Mouse (Mus musculus) forebrain, embryonic 11.5 days (tissue): ENCODE results near the gene Trem3. TPM values are rescaled to one million over a fixed set of nuclear protein-coding genes. Genes with fewer than 3 reads are reported as not detected.

Source experiments
- ATAC-seq: fragments of 200-750 bp; cut with Nextera tagmentation; replicated peaks from 2 replicates; pipeline ENCODE4 v1.8.0; 2017; ENCODE audit warnings: moderate TSS enrichment; ENCODE audit not compliant: low FRiP score
- DNase-seq: peaks from one replicate; pipeline ENCODE4 v3.0.0-alpha.2; 2017; ENCODE audit warnings: low spot score
- H3K27ac ChIP-seq: fragments of 300-500 bp; sonication (generic); 2 replicates; pipeline ENCODE4 v1.5.1; 2014; ENCODE audit warnings: low read depth, low read length
- H3K27me3 ChIP-seq: fragments of 300-500 bp; sonication (generic); 2 replicates; pipeline ENCODE4 v1.6.1; 2014; ENCODE audit warnings: mild to moderate bottlenecking, low read length, mixed read lengths; ENCODE audit not compliant: control insufficient read depth, insufficient read depth
- H3K36me3 ChIP-seq: fragments of 300-500 bp; sonication (generic); 2 replicates; pipeline ENCODE4 v1.6.1; 2014; ENCODE audit warnings: mild to moderate bottlenecking, low read length, moderate library complexity, mixed read lengths; ENCODE audit not compliant: control insufficient read depth, insufficient read depth
- H3K4me1 ChIP-seq: fragments of 300-500 bp; sonication (generic); replicated peaks from 2 replicates; pipeline ENCODE4 v1.6.1; 2014; ENCODE audit warnings: low read length, mixed read lengths; ENCODE audit not compliant: control insufficient read depth, insufficient read depth
- H3K4me2 ChIP-seq: fragments of 300-500 bp; sonication (generic); 2 replicates; pipeline ENCODE4 v1.6.1; 2014; ENCODE audit warnings: low read depth, mild to moderate bottlenecking, low read length, moderate library complexity, mixed read lengths; ENCODE audit not compliant: severe bottlenecking
- H3K4me3 ChIP-seq: fragments of 300-500 bp; sonication (generic); 2 replicates; pipeline ENCODE4 v1.5.1; 2014; ENCODE audit warnings: low read depth, low read length
- H3K9ac ChIP-seq: fragments of 300-500 bp; sonication (generic); 2 replicates; pipeline ENCODE4 v1.6.1; 2014; ENCODE audit warnings: low read length
- H3K9me3 ChIP-seq: fragments of 300-500 bp; sonication (generic); 2 replicates; pipeline ENCODE4 v1.6.1; 2016; ENCODE audit warnings: low read length, mixed read lengths; ENCODE audit not compliant: control insufficient read depth
- WGBS: fragments of 180-500 bp; shearing (Covaris S2); extraction: QIAGEN DNeasy Blood & Tissue Kit; methylation state at CpG from one replicate; pipeline ENCODE4 v1.1.7; 2014; 5-methylcytosine and 5-hydroxymethylcytosine counted together
- polyA plus RNA-seq: library from polyadenylated mRNA; unstranded; fragments of >200 nt; fragmentation: Nextera tagmentation; extraction: Ambion mirVana; gene quantifications from 2 replicates; pipeline ENCODE4 v1.2.1, GENCODE M21; 2014

Trem3 gene
- polyA plus RNA-seq, result not detected in 2 replicates

DNA sequence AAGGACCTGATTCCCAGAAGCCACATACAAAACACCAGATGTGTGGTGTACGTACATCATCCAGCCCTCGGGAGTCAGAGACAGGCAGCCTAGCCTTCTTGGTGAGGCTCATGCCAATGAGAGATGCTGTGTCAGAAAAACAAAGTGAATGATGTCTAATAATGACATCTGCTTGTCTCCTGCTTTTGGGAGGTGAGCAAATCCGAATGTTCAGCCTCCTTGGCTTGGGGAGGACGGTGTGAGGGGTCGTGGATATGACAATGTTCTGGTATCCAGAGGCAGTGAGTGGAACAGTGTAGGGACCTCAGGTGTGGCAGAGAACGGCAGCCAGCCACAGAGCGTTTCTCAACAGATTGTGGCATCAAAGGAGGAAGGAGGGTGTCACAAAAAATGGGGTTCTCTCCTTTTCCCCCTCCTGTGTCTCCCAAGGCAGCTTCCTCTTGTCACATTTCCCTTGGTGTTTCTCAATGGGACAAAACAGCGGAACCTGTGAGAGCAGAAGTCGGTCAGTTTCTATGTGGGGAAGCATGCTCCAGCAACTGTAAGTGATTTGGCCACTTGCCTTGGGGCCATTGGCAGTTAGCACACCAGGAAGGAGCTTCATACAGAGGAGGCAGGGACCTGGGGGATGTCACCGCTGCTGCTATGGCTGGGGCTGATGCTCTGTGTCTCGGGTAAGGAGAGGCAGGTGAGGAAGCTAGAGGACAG, at the start of gene Trem3:
Gene Trem3 (plus strand): TSS at position 557 of the 708 bp plus-strand sequence.
- no peaks in the 10 kb centered on the region for H3K9me3 ChIP-seq
- H3K4me1 ChIP-seq, result no peaks in the 10 kb centered on the region
- H3K27me3 ChIP-seq, result no peaks in the 10 kb centered on the region
- no peaks in the 10 kb centered on the region for H3K36me3 ChIP-seq
- H3K4me2 ChIP-seq, result no peak within 1 kb of the TSS
- no peak within 1 kb of the TSS for H3K9ac ChIP-seq
- no peak for DNase-seq
- ATAC-seq, result no peak
- H3K4me3 ChIP-seq, result no peak within 1 kb of the TSS
- H3K27ac ChIP-seq, result no peak within 1 kb of the TSS
- 81% methylated on average over 11 of the region's 11 CpGs for WGBS

DNA sequence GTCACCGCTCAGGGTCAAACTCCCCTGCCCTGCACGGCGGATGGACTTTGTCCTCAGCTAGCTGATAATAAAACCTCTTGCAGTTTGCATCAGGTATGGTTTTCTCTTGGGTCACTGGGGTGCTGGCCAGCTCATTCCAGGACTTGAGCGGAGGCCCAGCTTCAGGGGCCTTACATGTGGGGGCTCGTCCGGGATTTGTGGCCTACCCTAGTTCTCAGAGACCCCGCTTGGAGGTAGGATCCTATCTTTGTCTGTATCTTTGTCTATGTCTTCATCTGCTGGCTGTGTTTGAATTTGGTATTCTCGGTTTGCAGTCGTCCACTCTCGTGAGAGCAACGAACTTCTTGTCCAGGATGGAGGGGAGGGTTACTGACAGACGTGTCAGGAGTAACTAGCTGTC, 44.5 kb upstream of the Trem3 start:
- Histone ChIP-seq H3K27me3 (no peaks in the 10 kb centered on the region), H3K36me3 (no peaks in the 10 kb centered on the region), H3K4me1 (no peaks in the 10 kb centered on the region), H3K27ac (no peak overlapping the region), H3K9ac (no peak overlapping the region), H3K4me2 (no peak overlapping the region), H3K9me3 (peaks cover 3% of the 10 kb centered on the region; the same call in 1 of the 2 replicates), H3K4me3 (no peak overlapping the region)
- WGBS, result 95% methylated on average over 12 of the region's 12 CpGs
- DNase-seq (no peak), ATAC-seq (no peak)

- WGBS, result 94% methylated on average over 12 of the region's 12 CpGs
- Histone ChIP-seq H3K4me1 (no peaks in the 10 kb centered on the region), H3K4me3 (no peak overlapping the region)
Observed at GRCm38 (mm10) chr17:48212596-48212995, 35.0 kb upstream of the Trem3 start.

DNA sequence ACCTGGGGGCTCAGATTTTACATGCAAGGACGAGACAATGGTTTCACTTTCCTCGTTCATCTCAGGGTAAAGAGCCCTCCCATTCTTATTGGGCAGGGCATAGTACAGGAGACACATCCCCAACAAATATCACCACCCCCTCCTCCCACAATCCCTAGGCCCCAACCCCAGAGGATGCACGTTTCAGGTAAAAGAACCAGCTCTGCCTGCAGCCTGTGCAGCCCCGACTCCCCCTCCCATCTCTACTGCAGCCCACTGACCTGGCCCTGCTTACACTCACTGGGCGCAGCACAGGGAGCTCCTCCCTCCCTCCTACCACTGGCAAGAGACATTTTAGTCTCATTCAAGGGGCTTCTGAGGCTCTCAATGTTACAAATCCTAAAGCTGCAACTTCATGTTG, 34.1 kb upstream of the Trem3 start:
- no peaks in the 10 kb centered on the region for H3K36me3 ChIP-seq
- no peaks in the 10 kb centered on the region for H3K4me1 ChIP-seq
- WGBS, result 69% methylated on average over 5 of the region's 5 CpGs
- H3K27ac ChIP-seq, result no peak overlapping the region
- no peak for ATAC-seq
- H3K27me3 ChIP-seq, result no peaks in the 10 kb centered on the region
- no peaks in the 10 kb centered on the region; the same call in 1 of the 2 replicates for H3K9me3 ChIP-seq
- H3K9ac ChIP-seq, result no peak overlapping the region
- no peak overlapping the region for H3K4me2 ChIP-seq
- no peak overlapping the region for H3K4me3 ChIP-seq
- DNase-seq, result no peak

More at GRCm38 (mm10) chr17:48212596-48212995, 35.0 kb upstream of the Trem3 start:
- DNase-seq, result no peak
- Histone ChIP-seq H3K9me3 (no peaks in the 10 kb centered on the region; the same call in 1 of the 2 replicates), H3K4me2 (no peak overlapping the region), H3K36me3 (no peaks in the 10 kb centered on the region), H3K27me3 (no peaks in the 10 kb centered on the region), H3K27ac (no peak overlapping the region), H3K9ac (no peak overlapping the region)
- no peak for ATAC-seq

GRCm38 (mm10) chr17:48215429-48215828, 32.1 kb upstream of the Trem3 start:
- WGBS, result 84% methylated on average over 1 of the region's 1 CpGs
- Histone ChIP-seq H3K9me3 (no peaks in the 10 kb centered on the region; the same call in 1 of the 2 replicates), H3K27ac (no peak overlapping the region), H3K4me3 (no peak overlapping the region), H3K9ac (no peak overlapping the region), H3K4me1 (no peaks in the 10 kb centered on the region), H3K27me3 (no peaks in the 10 kb centered on the region), H3K4me2 (no peak overlapping the region), H3K36me3 (no peaks in the 10 kb centered on the region)
- ATAC-seq, result no peak
- no peak for DNase-seq

- Histone ChIP-seq H3K4me3 (no peak overlapping the region), H3K4me2 (no peak overlapping the region), H3K9me3 (no peaks in the 10 kb centered on the region), H3K9ac (no peak overlapping the region), H3K4me1 (no peaks in the 10 kb centered on the region), H3K36me3 (no peaks in the 10 kb centered on the region), H3K27me3 (no peaks in the 10 kb centered on the region), H3K27ac (no peak overlapping the region)
- DNase-seq (no peak), ATAC-seq (no peak)
- WGBS, result 92% methylated on average over 7 of the region's 7 CpGs
Observed at GRCm38 (mm10) chr17:48230680-48231079, 16.9 kb upstream of the Trem3 start.

- Histone ChIP-seq H3K36me3 (no peaks in the 10 kb centered on the region), H3K9me3 (no peaks in the 10 kb centered on the region), H3K4me2 (no peak within 1 kb of the TSS), H3K4me3 (no peak within 1 kb of the TSS), H3K9ac (no peak within 1 kb of the TSS), H3K27ac (no peak within 1 kb of the TSS), H3K27me3 (no peaks in the 10 kb centered on the region), H3K4me1 (no peaks in the 10 kb centered on the region)
- ATAC-seq (no peak), DNase-seq (no peak)
- WGBS, result 78% methylated on average over 6 of the region's 6 CpGs
Observed at GRCm38 (mm10) chr17:48232518-48232917, 15.1 kb upstream of the Trem3 start, which contains the start of gene Trem1. TSS of gene Trem1 (plus strand) at chr17:48232768.

- Histone ChIP-seq H3K4me2 (no peak overlapping the region), H3K36me3 (no peaks in the 10 kb centered on the region), H3K27ac (no peak overlapping the region), H3K27me3 (no peaks in the 10 kb centered on the region), H3K4me1 (no peaks in the 10 kb centered on the region), H3K9me3 (no peaks in the 10 kb centered on the region), H3K4me3 (no peak overlapping the region), H3K9ac (no peak overlapping the region)
- 90% methylated on average over 4 of the region's 4 CpGs for WGBS
- no peak for DNase-seq
- ATAC-seq, result no peak
Observed at GRCm38 (mm10) chr17:48233789-48234188, 13.8 kb upstream of the Trem3 start.

- ATAC-seq, result no peak
- no peak overlapping the region for H3K9ac ChIP-seq
- no peak overlapping the region for H3K27ac ChIP-seq
- no peak for DNase-seq
- H3K36me3 ChIP-seq, result no peaks in the 10 kb centered on the region
- H3K4me1 ChIP-seq, result no peaks in the 10 kb centered on the region
- no peaks in the 10 kb centered on the region for H3K9me3 ChIP-seq
- no peaks in the 10 kb centered on the region for H3K27me3 ChIP-seq
- no peak overlapping the region for H3K4me3 ChIP-seq
- 79% methylated on average over 5 of the region's 5 CpGs for WGBS
- H3K4me2 ChIP-seq, result no peak overlapping the region
Observed at GRCm38 (mm10) chr17:48234550-48234949, 13.0 kb upstream of the Trem3 start.
